Comparison of ENCODE assay signal across 9 mouse cellular contexts in genomic region chr10:37260791-37261488, GRCm38 (mm10).
A peak's percentile ranks its signal among the peaks of the same experiment; 100 is the strongest.
DNase-seq lines count a peak whose midpoint lies in the region; ATAC-seq lines count a peak whose summit lies in the region.
"Had no signal": no experiment of that assay in that cellular context is flagged by ENCODE, and none has a peak within 500 bp of the region (broad histone marks: within the 10 kb centered on the region; RNA-seq: fewer than 3 reads in every experiment).

No protein-coding gene starts in this region.

- no peaks in the 10 kb centered on the region for H3K4me1 ChIP-seq in heart, embryonic 10.5 days
- H3K4me1 ChIP-seq: liver, embryonic 15.5 days had no signal

- peak; percentile 98 for DNase-seq in heart, adult 11 months
- no peak for DNase-seq in heart, embryonic 10.5 days (ENCODE audit: low spot score)
- DNase-seq in B cell, adult 2 months = peak; percentile 36 to 42
- peak; percentile 38 for DNase-seq in gastrocnemius, postnatal 14 days
- peak; percentile 64 for DNase-seq in lung, postnatal 10 days
- no peak for DNase-seq in MN1 (ENCODE audit: low spot score)
- DNase-seq in embryo, embryonic 11 days = no peak

- intact Hi-C loops in gastrocnemius, postnatal 14 days (cut with DNase I; ENCODE audit: low total_unique reads) = no loop called here

- no peak overlapping the region for H3K27ac ChIP-seq in heart, embryonic 10.5 days
- H3K27ac ChIP-seq: liver, embryonic 15.5 days had no signal

- H3K4me3 ChIP-seq in heart, embryonic 10.5 days = no peak overlapping the region
- H3K4me3 ChIP-seq: liver, embryonic 15.5 days had no signal

- H3K36me3 ChIP-seq in heart, embryonic 10.5 days = no peaks in the 10 kb centered on the region
- H3K36me3 ChIP-seq: liver, embryonic 15.5 days had no signal

- ATAC-seq in erythroblast, adult 5-6 weeks (replicated peaks; ENCODE audit: low FRiP score, poor library complexity, severe bottlenecking) = no peak

- WGBS in heart, embryonic 10.5 days = 78% methylated on average over 8 of the region's 8 CpGs

- no peaks in the 10 kb centered on the region for H3K27me3 ChIP-seq in heart, embryonic 10.5 days (ENCODE audit: insufficient read depth, poor library complexity, severe bottlenecking)
- H3K27me3 ChIP-seq: liver, embryonic 15.5 days had no signal

- H3K9me3 ChIP-seq in heart, embryonic 10.5 days = no peaks in the 10 kb centered on the region
- H3K9me3 ChIP-seq: liver, embryonic 15.5 days had no signal

Comparison
In these comparisons a context has a peak if more than half of its experiments do, and no peak if none do; other contexts are left out.
1. DNase-seq: peak in heart, adult 11 months (single experiment), B cell, adult 2 months (2 of 2), gastrocnemius, postnatal 14 days (single experiment) and lung, postnatal 10 days (single experiment); none in heart, embryonic 10.5 days (single experiment), MN1 (single experiment) and embryo, embryonic 11 days (single experiment).